Mouse (Mus musculus) liver, embryonic 14.5 days (tissue): ENCODE results near the gene Lcp2. TPM values are rescaled to one million over a fixed set of nuclear protein-coding genes. Genes with fewer than 3 reads are reported as not detected.

Source experiments
- ATAC-seq: fragments of 200-750 bp; cut with Nextera tagmentation; 2 replicates; pipeline ENCODE4 v1.8.0; 2017; ENCODE audit warnings: moderate number of reproducible peaks, mild to moderate bottlenecking, moderate library complexity; ENCODE audit not compliant: insufficient read depth
- DNase-seq, 3 experiments: peaks; one replicate each; pipeline ENCODE4 v3.0.0-alpha.2; 2012 to 2013; ENCODE audit warnings: low read depth in 3 of 3, low spot score in 3 of 3
- H3K27ac ChIP-seq: fragments of 300-500 bp; sonication (generic); 2 replicates; pipeline ENCODE4 v1.5.1; 2014; ENCODE audit warnings: moderate library complexity, mild to moderate bottlenecking, control low read depth, inconsistent platforms
- H3K27me3 ChIP-seq: fragments of 300-500 bp; sonication (generic); 2 replicates; pipeline ENCODE4 v1.6.1; 2014; ENCODE audit warnings: mild to moderate bottlenecking, low read length, moderate library complexity; ENCODE audit not compliant: control insufficient read depth, insufficient read depth
- H3K36me3 ChIP-seq: fragments of 300-500 bp; sonication (generic); replicated peaks from 2 replicates; pipeline ENCODE4 v1.6.1; 2014; ENCODE audit warnings: low read depth; ENCODE audit not compliant: control insufficient read depth, insufficient read depth
- H3K4me1 ChIP-seq, 2 experiments: fragments of 200-500 bp in 1 of 2; fragments of 300-500 bp in 1 of 2; sonication (generic) in 1 of 2; replicated peaks; 2 replicates each; pipeline ENCODE4 v1.6.1; 2012 to 2014; ENCODE audit warnings: antibody characterized with exemption in 1 of 2, inconsistent platforms in 1 of 2, low read length in 1 of 2; ENCODE audit not compliant: control insufficient read depth in 2 of 2, insufficient read depth in 2 of 2
- H3K4me2 ChIP-seq: fragments of 300-500 bp; sonication (generic); 2 replicates; pipeline ENCODE4 v1.6.1; 2014; ENCODE audit warnings: low read depth, mild to moderate bottlenecking, control low read depth, moderate library complexity
- H3K4me3 ChIP-seq, 2 experiments: fragments of 200-500 bp in 1 of 2; fragments of 300-500 bp in 1 of 2; sonication (generic) in 1 of 2; 2 replicates each; pipeline ENCODE4 v1.5.1; 2012 to 2014; ENCODE audit warnings: low read depth in 2 of 2, low read length in 2 of 2, mild to moderate bottlenecking in 2 of 2, control low read depth in 1 of 2, inconsistent platforms in 1 of 2, moderate library complexity in 1 of 2; ENCODE audit not compliant: insufficient read depth in 1 of 2
- H3K9ac ChIP-seq: fragments of 300-500 bp; sonication (generic); replicated peaks from 2 replicates; pipeline ENCODE4 v1.6.1; 2014; ENCODE audit warnings: mild to moderate bottlenecking, control low read depth, moderate library complexity
- H3K9me3 ChIP-seq: fragments of 300-500 bp; sonication (generic); 2 replicates; pipeline ENCODE4 v1.6.1; 2016; ENCODE audit warnings: low read length, mixed read lengths; ENCODE audit not compliant: control insufficient read depth
- CTCF ChIP-seq: IDR thresholded peaks from 2 replicates; pipeline ENCODE4 v1.5.1; 2016; ENCODE audit warnings: antibody characterized with exemption, low read depth, control low read depth
- EP300 ChIP-seq: IDR thresholded peaks from 2 replicates; pipeline ENCODE4 v1.6.1; 2016; ENCODE audit warnings: antibody characterized with exemption, low read depth
- WGBS: fragments of 180-500 bp; shearing (Covaris S2); extraction: QIAGEN DNeasy Blood & Tissue Kit; methylation state at CpG from one replicate; pipeline ENCODE4 v1.1.7; 2014; ENCODE audit not compliant: insufficient replicate concordance; 5-methylcytosine and 5-hydroxymethylcytosine counted together
- polyA plus RNA-seq, 2 experiments: library from polyadenylated mRNA; depleted of rRNA in 1 of 2; stranded (reverse) in 1 of 2; unstranded in 1 of 2; fragments of >200 nt; fragmentation: Nextera tagmentation in 1 of 2; extraction: Ambion mirVana in 1 of 2; gene quantifications; 2 replicates each; pipeline versions ENCODE4 v1.2.1 to v1.2.3; 2012 to 2014

Lcp2 gene
- polyA plus RNA-seq, 2 experiments, result 6.8 to 7.1 TPM

- no peak for ATAC-seq
- TF ChIP-seq EP300, result no peak
- TF ChIP-seq CTCF, result no peak
- Histone ChIP-seq H3K4me3 (no peak overlapping the region), H3K36me3 (no peaks in the 10 kb centered on the region), H3K9ac (no peak overlapping the region), H3K9me3 (no peaks in the 10 kb centered on the region), H3K4me2 (no peak overlapping the region), H3K4me1 (no peaks in the 10 kb centered on the region), H3K27me3 (no peaks in the 10 kb centered on the region), H3K27ac (no peak overlapping the region)
- DNase-seq, result no peak
- 23% methylated on average over 2 of the region's 2 CpGs for WGBS
These were observed 37.9 kb downstream of the Lcp2 start for GRCm38 (mm10) chr11:34084639-34085038.

DNA sequence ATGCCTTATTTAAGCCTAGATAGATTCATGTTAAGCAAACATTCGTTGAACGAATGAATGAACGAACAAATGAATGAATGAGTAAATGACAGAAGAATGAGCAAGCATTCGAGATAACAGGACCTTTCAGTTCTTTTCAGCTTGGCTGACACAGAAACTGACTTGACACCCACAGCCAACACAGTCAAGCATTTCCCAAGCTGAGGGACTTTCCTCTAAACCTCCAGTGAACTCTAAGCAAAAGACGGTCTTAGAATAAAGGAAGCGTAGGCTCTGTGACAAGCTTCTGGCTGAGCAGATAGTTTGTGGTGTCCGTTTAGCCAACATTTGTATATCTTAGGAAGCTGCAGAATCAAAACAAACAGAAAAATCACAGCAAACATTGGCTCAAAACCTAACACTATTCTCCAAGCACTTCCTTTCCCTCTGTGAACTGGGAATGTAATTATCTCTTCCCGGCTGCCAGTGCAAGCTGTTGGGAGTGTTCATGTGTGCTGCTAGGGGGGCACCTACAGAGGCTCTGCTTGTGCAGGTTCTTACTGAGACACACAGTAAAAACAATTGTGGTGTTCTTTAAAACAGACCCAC is 39.5 kb downstream of the Lcp2 start:
- ATAC-seq (no peak), DNase-seq (no peak)
- no peak overlapping the region for H3K4me3 ChIP-seq
- 0 out of 4 replicates have a peak, but pooled peaks cover 0 to 2% of the 10 kb centered on the region in 2 experiments for H3K4me1 ChIP-seq
- no peak overlapping the region for H3K27ac ChIP-seq
- no peak overlapping the region for H3K9ac ChIP-seq
- no peak for TF ChIP-seq CTCF
- TF ChIP-seq EP300, result no peak
- no peaks in the 10 kb centered on the region for H3K27me3 ChIP-seq
- no peaks in the 10 kb centered on the region for H3K36me3 ChIP-seq
- 62% methylated on average over 8 of the region's 8 CpGs for WGBS
- no peaks in the 10 kb centered on the region for H3K9me3 ChIP-seq
- no peak overlapping the region for H3K4me2 ChIP-seq

DNA sequence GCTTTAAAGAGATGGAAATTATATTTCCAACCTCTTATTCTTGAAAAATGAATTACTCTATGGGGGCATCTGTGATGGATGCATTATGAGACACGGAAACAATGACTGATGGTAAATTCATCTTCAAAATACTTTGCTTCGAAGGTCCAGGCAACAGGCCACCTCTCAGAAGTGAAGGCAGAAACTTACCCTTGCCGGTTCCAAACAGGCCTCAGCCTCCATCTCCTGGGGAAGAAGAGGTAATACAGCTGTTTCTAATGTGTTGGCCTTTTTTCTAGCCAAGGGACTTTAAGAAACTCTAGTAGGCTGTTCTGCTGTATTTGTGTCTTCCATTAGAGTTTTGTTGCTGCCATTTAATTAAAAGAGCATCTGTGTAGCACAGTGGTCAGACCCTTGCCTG is 40.3 kb downstream of the Lcp2 start:
- WGBS, result 52% methylated on average over 3 of the region's 3 CpGs
- no peak for ATAC-seq
- Histone ChIP-seq H3K27ac (no peak overlapping the region), H3K9ac (no peak overlapping the region), H3K4me3 (no peak overlapping the region), H3K4me2 (no peak overlapping the region), H3K27me3 (no peaks in the 10 kb centered on the region), H3K4me1 (0 out of 4 replicates have a peak, but pooled peaks cover 0 to 2% of the 10 kb centered on the region in 2 experiments), H3K36me3 (no peaks in the 10 kb centered on the region), H3K9me3 (no peaks in the 10 kb centered on the region)
- no peak for TF ChIP-seq CTCF
- TF ChIP-seq EP300, result no peak
- no peak for DNase-seq

DNA sequence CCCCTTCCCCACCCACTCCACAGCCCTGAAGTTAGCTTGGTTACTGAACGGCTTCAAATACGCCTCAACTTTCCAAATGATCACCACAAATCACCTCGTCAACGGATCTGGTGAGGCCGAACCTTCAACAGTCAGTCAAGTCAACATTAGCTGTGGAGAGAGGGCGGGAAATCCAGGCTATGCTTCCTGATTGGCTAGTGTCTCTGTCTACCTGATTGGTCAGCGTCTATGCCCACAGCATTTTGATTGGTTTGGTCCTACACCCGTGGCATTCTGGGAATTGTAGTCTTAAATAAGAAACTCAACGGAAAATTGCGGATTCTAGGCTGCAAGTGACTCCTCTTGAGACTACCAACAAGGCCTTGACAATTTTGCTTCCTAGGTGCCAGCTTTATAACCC is 51.7 kb downstream of the Lcp2 start, which contains the start of gene 4930469K13Rik:
TSS of gene 4930469K13Rik (minus strand) at position 133 of the 400 bp plus-strand sequence.
- Histone ChIP-seq H3K4me1 (no peaks in the 10 kb centered on the region), H3K9ac (no peak within 1 kb of the TSS), H3K27ac (no peak within 1 kb of the TSS), H3K9me3 (no peaks in the 10 kb centered on the region), H3K36me3 (no peaks in the 10 kb centered on the region), H3K4me3 (no peak within 1 kb of the TSS), H3K4me2 (no peak within 1 kb of the TSS), H3K27me3 (no peaks in the 10 kb centered on the region)
- WGBS, result 63% methylated on average over 10 of the region's 10 CpGs
- TF ChIP-seq CTCF (no peak), EP300 (no peak)
- DNase-seq (no peak), ATAC-seq (no peak)

DNA sequence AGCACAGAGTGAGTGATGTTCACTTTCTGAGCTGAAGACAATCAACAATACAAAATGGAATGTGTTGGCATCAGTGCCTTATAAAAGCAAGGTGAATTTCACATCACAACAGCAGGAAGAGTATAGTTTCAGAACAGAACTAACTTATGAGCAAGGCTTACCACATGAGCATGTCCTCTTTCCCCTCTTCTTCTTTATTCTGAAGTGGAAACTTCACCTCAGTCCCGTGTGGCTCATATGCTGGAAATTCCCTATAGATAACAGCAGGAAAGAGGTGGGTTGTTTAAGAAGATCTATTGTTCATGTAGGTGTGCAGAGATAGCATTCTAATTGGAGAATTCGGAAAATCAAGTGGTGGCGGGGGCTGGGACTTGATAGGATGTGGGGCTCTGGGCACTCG is 55.1 kb downstream of the Lcp2 start:
- 45% methylated on average over 4 of the region's 4 CpGs for WGBS
- ATAC-seq (no peak), DNase-seq (no peak)
- TF ChIP-seq EP300 (no peak), CTCF (no peak)
- Histone ChIP-seq H3K27me3 (no peaks in the 10 kb centered on the region), H3K9me3 (no peaks in the 10 kb centered on the region), H3K36me3 (no peaks in the 10 kb centered on the region), H3K4me2 (no peak overlapping the region), H3K9ac (no peak overlapping the region), H3K4me3 (no peak overlapping the region), H3K4me1 (no peaks in the 10 kb centered on the region), H3K27ac (no peak overlapping the region)
